Mouse (Mus musculus) neutrophil, adult 59 days (primary cell): ENCODE measurements around the gene Zp1. TPM values are rescaled to one million over a fixed set of nuclear protein-coding genes. Genes with fewer than 3 reads are reported as not detected.

Experiments
- total RNA-seq, 2 experiments: library from RNA; stranded (reverse); gene quantifications; 1 replicate in 1 of 2; 2 replicates in 1 of 2; pipeline ENCODE4 v1.2.4; 2023

Zp1 gene
- total RNA-seq, result not detected

DNA sequence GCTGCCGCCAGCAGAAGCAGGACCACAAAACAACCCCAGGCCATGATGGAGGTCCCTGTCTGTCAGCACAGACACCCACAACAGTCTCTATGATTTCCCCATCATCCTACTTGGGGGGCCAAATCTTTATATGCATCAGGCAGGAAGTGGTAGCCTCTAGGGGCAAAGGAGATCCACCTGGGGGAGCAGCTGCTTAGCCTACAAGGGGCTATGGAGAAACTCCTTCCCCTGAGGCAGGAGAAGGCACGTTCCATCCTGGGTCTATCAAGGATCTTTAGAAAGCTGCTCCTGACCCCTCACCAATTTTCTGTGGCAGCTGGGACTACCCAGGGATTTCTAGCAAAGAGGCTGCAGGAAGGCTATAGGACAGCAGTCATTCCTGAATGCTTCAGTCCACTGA is at the start of gene Zp1:
Zp1 (minus strand) TSS at position 101 of the 400 bp plus-strand sequence.

DNA sequence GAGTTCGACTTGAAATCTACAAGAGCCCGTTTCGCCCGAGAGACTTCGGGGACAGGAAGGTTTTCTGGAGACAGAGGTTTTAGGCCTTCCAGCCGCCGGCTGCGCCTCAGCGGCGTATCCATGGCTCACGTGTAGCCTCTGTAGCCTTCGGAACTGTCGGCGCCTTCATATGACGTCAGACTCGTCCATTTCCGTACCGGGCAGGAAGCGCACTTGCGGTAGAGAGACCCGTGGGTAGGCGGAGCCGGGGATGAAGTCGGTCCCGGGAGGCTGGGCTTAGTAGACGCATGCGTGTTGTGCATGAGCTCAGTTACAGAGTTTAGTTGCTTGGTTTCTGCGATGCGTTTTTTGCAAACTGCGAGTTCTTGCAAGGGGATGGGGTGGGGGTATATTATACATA is 28.7 kb upstream of the Zp1 start, which contains the start of gene Ccdc86:
Ccdc86 (minus strand) TSS at position 155 of the 400 bp plus-strand sequence.

DNA sequence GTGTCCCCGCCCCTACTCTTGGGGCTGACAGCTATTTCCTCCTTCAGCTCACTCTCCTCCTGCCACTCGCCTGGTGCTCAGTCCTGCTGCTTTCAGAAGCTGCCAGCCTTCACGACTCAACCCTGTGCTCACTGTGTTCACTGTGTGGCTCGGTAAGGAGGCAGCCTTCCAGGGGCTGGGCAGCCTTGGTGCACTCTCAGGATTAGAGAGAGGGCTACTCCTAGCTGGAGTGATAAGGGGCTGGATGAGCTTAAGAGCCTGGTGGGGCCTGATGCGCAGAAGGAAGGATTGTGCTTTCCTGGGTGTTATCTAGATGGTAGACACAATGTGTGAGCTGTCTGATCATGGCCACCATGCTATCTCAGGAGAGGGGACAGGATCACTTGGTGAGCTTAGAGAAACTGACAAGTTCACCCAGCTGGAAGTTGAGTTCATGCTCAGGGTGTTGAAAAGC is 16.7 kb upstream of the Zp1 start, which contains the start of gene Ptgdr2:
Ptgdr2 (plus strand) TSS at position 51 of the 454 bp plus-strand sequence.

DNA sequence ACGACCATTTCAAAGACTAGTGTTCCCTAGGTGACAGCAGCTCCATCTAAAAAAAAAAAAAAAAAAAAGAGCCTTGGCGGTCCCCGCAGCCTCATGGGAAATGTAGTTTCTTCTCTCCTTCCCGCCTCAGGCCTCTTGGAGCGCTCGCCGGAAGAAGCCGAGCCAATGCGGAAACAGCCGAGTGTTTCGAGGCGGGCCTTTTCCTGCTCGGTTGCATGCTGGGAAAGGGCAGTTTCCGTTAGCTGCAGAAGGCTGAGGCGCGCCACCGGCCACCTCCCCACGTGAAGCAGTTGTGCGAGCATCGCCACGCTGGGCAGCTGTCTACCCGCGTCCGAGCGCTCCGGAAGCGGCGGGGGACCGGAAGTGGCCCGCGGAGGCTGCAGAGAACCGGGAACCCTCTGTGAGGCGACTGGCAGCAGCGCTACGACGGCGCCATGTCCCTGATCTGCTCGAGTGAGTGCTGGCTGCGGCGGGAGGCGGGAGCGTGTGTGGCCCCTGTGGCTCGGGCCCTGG is 25.4 kb downstream of the Zp1 start, which contains the start of gene Prpf19:
Prpf19 (plus strand) TSS at position 216 of the 513 bp plus-strand sequence.

DNA sequence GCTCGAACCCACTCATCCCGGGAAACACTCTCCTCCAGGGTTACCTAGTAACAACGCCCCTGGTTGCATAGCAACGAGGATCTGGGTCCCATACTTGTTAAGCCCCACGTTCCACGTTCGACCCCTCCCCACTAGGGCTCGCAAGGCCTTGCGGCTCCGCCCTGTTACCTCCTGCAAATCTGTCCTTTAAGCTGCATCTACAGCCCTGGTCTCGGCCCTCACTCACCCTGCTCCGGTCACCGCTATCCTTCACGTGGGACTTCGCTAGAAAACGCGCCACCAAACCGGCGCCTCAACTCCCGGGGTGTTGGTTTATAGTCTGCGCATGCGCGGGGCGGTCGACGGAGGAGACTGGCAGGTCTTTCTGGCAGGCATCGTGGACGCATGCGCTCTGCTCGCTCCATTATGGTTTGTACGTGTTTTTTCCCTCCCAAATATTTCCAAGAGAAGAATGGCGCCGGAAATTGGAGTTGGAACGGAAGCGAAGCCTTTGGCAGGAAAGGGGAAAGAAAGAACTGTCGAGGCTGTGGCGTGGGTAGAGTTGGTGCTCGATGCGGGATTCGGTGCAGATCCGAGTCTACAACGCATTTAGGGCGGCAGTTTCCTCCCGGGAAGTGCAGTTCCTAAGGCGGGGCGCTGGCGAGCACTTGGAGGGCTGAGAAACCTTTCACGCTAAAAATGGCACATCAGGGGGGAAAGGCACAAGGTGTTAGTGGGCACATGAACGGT is 38.8 kb downstream of the Zp1 start, which contains the start of gene Tmem109:
Tmem109 (minus strand) TSS at position 576 of the 729 bp plus-strand sequence.

DNA sequence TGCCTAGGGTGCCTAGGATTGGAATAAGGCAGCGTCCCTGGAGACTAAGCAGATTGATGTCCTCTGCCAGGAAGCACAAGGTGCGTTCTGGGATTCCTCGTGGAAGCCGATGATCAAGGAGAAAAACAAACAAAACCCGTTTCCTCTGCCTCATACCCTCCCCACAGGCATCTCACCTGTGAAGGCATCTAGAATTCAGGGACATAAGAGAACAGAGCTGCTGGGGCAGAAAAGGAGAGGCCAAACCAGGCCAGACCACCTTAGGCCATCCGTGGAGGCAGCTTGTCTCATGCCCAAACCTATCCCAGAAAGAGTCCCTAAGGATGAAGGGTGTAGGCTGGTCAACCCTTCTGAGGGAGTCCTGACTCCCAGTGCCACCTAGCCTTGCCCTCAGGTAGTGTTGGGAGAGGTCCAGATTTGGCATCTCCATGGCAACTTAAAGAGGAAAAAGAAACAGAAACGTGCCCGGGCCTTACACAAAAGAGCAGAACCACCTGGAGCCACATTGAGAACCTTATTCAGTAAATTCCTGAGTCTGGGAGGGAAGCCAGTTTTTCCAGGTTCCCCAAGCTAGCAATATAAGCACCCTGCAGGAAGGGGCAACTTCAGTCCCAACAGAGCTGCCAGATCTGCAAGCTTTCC is 50.4 kb downstream of the Zp1 start, which contains the start of gene Tmem132a:
Tmem132a (minus strand) TSS at position 55 of the 642 bp plus-strand sequence.

Other genes starting within 250 kb of the Zp1 start
- not detected for gene Pga5, start 242.6 kb downstream of the Zp1 start, total RNA-seq
- 10 to 100 TPM; 48.8 to 52.9 TPM for gene Vps37c, start 231.9 kb downstream of the Zp1 start, total RNA-seq
- under 1 TPM in 1 of 2 experiments, not detected in 1; 0.20 TPM for gene Cd5, start 181.6 kb downstream of the Zp1 start, total RNA-seq
- 1 to 10 TPM; 1.4 to 1.6 TPM for gene Cd6, start 90.6 kb downstream of the Zp1 start, total RNA-seq
- 100 to 1,000 TPM; 150 to 158 TPM for gene Slc15a3, start 80.9 kb downstream of the Zp1 start, total RNA-seq
- gene Tmem132a, start 50.7 kb downstream of the Zp1 start, total RNA-seq, result under 1 TPM; 0.13 to 0.49 TPM
- 10 to 100 TPM; 23.8 to 40.2 TPM for gene Tmem109, start 38.6 kb downstream of the Zp1 start, total RNA-seq
- 10 to 100 TPM; 50.2 to 74.6 TPM for gene Prpf19, start 25.4 kb downstream of the Zp1 start, total RNA-seq
- not detected for gene Ptgdr2, start 16.5 kb upstream of the Zp1 start, total RNA-seq
- 10 to 100 TPM; 15.7 to 15.9 TPM for gene Ccdc86, start 28.6 kb upstream of the Zp1 start, total RNA-seq
- gene Ms4a10, start 54.0 kb upstream of the Zp1 start, total RNA-seq, result not detected
- not detected for gene Ms4a15, start 72.6 kb upstream of the Zp1 start, total RNA-seq
- not detected for gene Ms4a18, start 97.4 kb upstream of the Zp1 start, total RNA-seq
- gene Ms4a8a, start 160.5 kb upstream of the Zp1 start, total RNA-seq, result 10 to 100 TPM; 32.1 to 46.6 TPM
- not detected for gene 1700017D01Rik, start 210.2 kb upstream of the Zp1 start, total RNA-seq
- gene 1700025F22Rik, start 244.7 kb upstream of the Zp1 start, total RNA-seq, result not detected